Mouse (Mus musculus): ENCODE measurements around the gene Selenok.

Selenok gene

GRCm38 (mm10) chr14:29968075-29968821 lies at the start of gene Selenok:
TSS of gene Selenok (plus strand) at chr14:29968308.
- DNase-seq (ENCODE audit: low read depth, low spot score) = peak; percentile 99

DNA sequence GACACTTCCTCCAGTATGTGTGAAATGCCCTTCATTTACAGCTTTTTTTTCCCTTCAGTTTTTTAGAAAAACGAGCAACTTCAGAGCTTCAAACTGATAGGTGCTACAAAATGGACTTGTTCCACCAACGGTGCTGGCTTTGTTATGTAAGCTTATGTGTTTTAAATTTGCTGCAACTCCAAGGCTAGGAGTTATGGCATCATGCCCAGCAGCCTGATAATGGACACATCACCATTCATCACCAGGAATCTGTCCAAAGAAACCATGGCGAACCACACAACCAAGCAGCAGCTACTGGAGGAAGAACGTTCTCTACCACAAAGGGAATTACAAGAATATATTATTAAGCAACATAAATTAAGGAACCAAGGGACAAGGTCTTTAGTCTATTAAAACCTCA lies 39.1 kb upstream of the Selenok start:
- no peak for DNase-seq (ENCODE audit: low read depth, low spot score)

GRCm38 (mm10) chr14:29935516-29935915 lies 32.6 kb upstream of the Selenok start:
- DNase-seq (ENCODE audit: low read depth, low spot score) = no peak

GRCm38 (mm10) chr14:29937466-29937865 lies 30.6 kb upstream of the Selenok start:
- DNase-seq (ENCODE audit: low read depth, low spot score) = no peak

GRCm38 (mm10) chr14:29939600-29940312 lies 28.4 kb upstream of the Selenok start:
- no peak for DNase-seq (ENCODE audit: low read depth, low spot score)

GRCm38 (mm10) chr14:29940313-29940812 lies 27.7 kb upstream of the Selenok start:
- no peak for DNase-seq (ENCODE audit: low read depth, low spot score)

DNA sequence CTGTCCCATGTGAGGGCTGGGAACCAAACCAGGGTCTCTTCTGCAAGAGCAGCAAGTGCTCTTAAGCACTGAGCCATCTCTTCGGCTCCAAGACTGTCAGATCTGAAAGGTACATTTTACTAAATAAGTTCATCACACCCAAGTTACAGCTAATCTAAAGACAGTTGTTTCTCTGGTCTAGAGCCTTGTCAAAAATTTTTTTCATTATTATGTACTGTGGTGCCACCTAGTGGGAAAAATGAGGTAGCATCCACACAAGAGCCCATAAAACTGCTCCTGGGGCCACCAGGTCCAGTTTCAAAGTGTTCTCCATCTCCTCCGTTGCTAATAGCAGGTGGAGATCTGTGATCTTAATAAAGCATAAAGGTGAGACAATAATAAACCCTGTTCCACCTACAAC lies 27.2 kb upstream of the Selenok start:
- DNase-seq (ENCODE audit: low read depth, low spot score) = peak; percentile 52

DNA sequence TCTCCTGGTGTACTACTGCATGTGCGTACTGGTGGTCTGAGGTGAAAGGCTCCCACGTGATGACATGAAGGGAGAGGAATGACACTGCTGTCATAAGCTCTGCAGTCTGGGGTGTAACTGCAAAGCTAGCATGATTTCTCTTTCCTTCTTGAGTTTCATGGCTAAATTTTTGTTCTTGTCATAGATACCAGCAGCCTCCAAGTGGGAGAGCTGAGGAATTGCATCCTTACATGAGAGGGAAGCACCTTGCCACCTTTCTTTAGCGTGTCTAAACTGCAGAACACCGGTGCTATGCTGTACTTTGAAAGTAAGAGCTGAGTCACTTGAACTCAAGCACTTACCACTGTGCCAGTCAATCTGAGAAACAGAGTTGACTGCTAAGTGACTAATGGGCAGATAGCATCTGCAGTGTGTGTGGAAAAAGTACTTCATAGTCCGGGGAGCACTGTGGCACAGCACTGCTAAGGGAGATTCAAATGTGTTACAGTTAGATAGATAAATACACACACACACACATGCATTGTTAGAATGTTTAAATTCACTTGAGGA lies 21.3 kb upstream of the Selenok start:
- DNase-seq (ENCODE audit: low read depth, low spot score) = no peak

GRCm38 (mm10) chr14:29950805-29951204 lies 17.3 kb upstream of the Selenok start:
- DNase-seq (ENCODE audit: low read depth, low spot score) = peak; percentile 40

DNA sequence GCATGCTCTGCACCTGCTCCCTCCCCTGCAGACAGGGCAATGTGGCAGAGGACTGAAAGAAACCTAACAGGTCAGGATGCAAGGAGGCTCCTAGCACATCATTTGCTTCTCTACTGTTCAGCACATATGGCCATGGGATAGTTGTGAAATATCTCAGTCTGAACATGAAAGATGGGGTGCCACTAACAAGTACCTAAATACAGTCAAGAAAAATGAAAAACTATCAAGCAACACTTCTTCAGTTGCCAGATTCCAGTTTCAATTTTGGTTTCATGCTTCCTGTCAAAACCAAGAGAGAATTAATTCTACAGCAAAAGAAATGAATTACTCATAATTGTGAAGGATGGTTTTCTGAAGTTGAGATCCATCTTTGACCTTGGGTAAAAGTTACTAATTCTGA lies 10.7 kb upstream of the Selenok start:
- no peak for DNase-seq (ENCODE audit: low read depth, low spot score)

DNA sequence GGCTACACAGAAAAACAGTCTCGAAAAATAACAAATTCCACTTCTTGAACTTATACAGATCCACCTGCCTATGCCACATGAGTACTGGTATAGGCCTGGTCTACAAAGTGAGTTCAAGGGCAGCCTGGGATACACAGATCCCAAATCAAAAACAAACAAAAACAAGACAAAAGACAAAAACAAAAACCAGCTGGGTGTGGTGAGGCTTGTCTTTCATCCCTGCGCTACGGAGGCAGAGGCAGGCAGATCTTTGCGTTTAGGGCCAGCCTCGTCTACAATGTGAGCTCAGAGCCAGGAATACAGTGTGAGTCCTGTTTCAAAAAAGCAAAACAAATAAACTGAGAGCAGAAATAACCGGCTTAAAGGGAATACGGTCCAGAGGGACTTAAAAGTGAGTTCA lies 497 bp upstream of the Selenok start:
- DNase-seq (ENCODE audit: low read depth, low spot score) = no peak

DNA sequence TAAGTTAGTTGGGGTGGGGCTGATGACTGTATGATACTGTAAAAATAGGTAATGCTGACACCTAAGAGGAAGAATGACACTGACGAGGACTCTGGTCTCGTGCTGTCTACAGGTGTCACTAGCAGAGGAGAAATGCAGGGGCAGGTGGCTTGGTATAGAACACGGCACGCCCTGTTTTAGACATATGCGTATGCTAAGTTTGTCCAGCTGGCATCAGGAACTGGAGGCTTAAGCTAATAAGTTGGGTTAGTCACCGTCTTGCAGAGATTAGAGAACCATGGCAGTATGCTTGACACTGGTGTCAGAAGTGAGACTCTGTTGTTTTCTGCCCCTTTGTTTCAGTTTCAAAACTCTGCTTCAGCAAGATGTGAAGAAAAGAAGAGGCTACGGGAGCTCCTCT lies 3.3 kb downstream of the Selenok start:
- no peak for DNase-seq (ENCODE audit: low read depth, low spot score)

GRCm38 (mm10) chr14:29971993-29972392 lies 3.9 kb downstream of the Selenok start:
- no peak for DNase-seq (ENCODE audit: low read depth, low spot score)

GRCm38 (mm10) chr14:29976927-29977326 lies 8.8 kb downstream of the Selenok start:
- no peak for DNase-seq (ENCODE audit: low read depth, low spot score)

- DNase-seq (ENCODE audit: low read depth, low spot score) = peak; percentile 93
Measured at GRCm38 (mm10) chr14:29978254-29979204, 10.4 kb downstream of the Selenok start, which contains the start of gene Actr8. TSS of gene Actr8 (plus strand) at chr14:29978337.

- DNase-seq (ENCODE audit: low read depth, low spot score) = peak; percentile 61
Measured at GRCm38 (mm10) chr14:29980447-29981205, 12.5 kb downstream of the Selenok start.

GRCm38 (mm10) chr14:29986096-29986495 lies 18.0 kb downstream of the Selenok start:
- no peak for DNase-seq (ENCODE audit: low read depth, low spot score)

GRCm38 (mm10) chr14:29987276-29987675 lies 19.2 kb downstream of the Selenok start:
- DNase-seq (ENCODE audit: low read depth, low spot score) = no peak

DNA sequence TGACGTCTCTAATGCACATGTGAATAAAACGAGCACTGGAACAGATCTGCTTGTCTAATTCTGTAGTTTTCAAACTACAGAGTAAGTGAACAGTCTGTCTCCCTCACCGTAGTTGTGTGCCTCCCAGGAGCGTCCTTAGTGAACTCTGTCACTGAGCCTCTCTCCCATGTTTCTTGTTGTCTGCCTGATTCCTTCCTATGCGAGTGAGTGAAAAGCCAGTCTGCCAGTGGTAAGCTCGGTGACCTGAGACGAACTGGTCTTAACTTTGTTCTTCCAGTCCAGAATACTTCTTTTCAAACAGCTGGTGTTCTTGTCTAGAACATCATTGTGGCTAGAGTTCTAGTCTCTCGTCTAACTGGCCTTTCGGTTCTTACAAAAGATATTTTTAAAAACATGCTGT lies 19.6 kb downstream of the Selenok start:
- no peak for DNase-seq (ENCODE audit: low read depth, low spot score)

GRCm38 (mm10) chr14:29988337-29988736 lies 20.2 kb downstream of the Selenok start:
- no peak for DNase-seq (ENCODE audit: low read depth, low spot score)

DNA sequence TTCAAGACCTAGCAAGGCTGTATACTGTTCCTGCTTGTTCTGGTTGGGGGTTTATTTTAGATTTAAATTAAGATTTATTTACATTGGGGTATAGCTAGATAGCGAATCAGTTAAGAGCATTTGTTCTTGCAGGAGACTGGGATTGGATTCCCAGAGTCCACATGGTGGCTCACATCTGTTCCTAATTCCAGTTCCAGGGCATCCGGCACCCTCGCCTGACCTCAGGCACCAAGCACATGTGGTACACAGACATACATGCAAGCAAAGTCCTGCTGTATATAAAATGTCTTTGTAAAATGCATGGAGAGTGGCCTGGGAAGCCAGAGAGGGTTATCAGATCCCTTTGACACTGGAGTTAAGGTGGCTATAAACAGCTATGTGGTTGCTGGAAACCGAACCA lies 26.9 kb downstream of the Selenok start:
- DNase-seq (ENCODE audit: low read depth, low spot score) = no peak

Measured in A20 (cell line).